Mouse (Mus musculus): ENCODE data around the gene Ifitm1. TPM values are rescaled to one million over a fixed set of nuclear protein-coding genes. Genes with fewer than 3 reads are reported as not detected.
"Not testable (repeated sequence)": the region's sequence is repeated elsewhere in the genome, so short reads cannot be mapped to it uniquely, and the experiment has no call there.

Gene Ifitm1
- total RNA-seq, 4 experiments from 2014 or later, result 1.6 to 6.3 (median 5.0) TPM

DNA sequence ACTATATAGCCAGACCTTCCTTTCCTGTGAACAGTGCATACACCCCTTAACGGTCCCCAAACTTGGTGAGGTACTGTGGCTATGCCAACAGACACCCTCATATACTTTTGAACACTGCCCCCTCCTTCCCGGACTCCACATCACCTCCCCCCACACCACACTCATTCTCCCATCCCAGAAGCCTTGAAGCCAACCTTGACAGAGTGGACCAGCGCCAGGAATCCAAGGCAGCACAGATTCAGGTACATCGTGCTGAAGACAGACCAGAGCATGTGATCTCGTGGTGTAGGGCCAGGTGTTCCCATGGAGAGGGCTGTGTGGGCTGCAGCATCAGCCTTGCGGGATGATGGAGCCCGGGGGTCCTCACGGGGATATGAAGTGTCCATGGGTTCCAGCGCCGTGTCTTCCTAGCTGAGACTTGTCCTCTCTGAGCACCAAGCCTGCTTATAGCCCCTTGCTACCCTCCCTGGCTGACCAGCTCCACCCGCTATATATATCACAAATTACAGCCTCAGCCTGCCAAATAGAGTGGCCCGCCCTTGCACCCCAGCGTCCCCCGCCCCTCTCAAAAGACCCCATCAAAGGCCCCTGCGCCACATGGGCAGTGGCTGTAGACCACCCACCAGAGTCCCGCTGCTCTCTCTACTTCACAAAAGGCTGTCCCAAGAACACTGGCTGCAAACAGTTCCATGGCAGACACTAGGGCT is 17.0 kb upstream of the Ifitm1 start, which contains the start of gene Ifitm5:
Ifitm5 (minus strand) TSS at position 468 of the 707 bp plus-strand sequence.
- DNase-seq (ENCODE audit: low spot score), result no peak

DNA sequence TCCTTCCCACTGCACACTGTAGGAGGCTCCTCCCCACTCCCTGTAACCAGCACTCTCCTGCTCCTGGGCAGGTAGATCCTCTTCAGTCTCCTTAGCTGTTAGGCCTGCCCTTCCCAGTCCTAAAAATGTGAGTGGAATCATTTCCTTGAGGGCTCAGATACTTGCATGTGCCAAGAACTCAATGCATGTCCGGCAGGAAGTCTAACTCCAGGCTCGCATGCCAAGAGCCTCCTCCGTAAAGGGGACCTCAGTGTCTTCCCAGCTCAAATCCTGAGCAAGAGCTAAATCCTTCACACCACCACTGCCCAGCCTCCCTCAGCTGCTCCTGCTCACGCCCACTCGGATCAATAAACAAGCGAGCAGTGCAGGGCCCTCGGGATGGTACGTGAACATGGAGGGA is 16.0 kb upstream of the Ifitm1 start:
- DNase-seq (ENCODE audit: low spot score), result peak; percentile 71

DNA sequence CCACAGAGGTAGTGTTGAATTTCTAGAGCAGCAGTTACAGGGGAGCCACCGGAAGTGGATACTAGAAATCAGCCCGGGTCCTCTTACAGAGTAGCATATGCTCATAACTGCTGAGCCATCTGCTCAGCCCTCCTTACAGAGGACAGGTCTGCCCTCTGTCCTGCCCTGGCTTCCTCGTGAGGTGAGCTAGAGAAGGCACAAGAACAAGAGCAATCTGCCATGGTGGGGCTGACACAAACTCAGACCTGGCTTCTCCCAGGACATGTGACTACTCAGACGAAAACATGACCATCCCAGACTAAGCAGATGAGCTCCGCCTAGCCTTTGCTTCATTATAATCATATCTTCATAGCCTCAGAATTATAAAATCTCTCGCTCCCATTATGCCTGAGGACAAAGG is 15.3 kb upstream of the Ifitm1 start:
- no peak for DNase-seq (ENCODE audit: low spot score)

DNA sequence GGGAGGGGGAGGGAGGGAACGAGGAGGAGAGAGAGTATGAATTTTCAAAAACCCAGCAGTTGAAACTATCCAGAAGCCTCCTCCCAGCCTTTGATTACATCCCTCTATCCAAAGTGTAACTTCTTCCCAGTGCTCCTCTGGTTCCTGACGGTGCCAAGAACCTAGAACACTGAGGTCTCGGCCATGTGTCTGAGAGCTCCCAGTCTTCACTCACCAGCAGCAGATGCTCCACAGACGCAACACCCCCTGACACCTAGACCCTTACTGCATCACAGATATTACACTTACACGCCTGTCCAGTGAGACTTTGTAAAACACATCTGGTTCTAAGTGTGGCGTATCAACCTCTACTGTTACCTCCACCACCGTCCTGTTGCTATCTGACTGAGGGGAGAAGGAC is 14.6 kb upstream of the Ifitm1 start:
- DNase-seq (ENCODE audit: low spot score), result no peak

DNA sequence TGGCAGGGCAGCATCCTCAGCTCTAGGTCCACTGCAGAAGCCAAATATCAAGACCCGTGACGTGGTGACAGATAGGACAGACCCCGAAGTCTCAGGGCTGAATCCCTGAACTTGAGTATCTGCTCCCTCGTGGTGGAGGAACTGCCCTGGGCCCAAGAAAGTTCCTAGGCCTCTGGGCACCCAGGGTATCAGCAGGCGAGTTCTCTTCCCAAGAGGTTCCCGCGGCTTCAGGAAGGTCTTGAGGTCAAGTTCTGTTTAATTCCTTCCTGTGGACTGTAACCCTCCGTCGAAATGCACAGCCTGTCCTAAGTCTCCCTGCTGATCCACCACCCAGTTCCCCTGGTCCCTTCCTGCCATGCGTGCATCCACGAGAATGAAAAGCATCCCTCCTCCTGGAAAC is 13.9 kb upstream of the Ifitm1 start:
- DNase-seq (ENCODE audit: low spot score), result no peak

DNA sequence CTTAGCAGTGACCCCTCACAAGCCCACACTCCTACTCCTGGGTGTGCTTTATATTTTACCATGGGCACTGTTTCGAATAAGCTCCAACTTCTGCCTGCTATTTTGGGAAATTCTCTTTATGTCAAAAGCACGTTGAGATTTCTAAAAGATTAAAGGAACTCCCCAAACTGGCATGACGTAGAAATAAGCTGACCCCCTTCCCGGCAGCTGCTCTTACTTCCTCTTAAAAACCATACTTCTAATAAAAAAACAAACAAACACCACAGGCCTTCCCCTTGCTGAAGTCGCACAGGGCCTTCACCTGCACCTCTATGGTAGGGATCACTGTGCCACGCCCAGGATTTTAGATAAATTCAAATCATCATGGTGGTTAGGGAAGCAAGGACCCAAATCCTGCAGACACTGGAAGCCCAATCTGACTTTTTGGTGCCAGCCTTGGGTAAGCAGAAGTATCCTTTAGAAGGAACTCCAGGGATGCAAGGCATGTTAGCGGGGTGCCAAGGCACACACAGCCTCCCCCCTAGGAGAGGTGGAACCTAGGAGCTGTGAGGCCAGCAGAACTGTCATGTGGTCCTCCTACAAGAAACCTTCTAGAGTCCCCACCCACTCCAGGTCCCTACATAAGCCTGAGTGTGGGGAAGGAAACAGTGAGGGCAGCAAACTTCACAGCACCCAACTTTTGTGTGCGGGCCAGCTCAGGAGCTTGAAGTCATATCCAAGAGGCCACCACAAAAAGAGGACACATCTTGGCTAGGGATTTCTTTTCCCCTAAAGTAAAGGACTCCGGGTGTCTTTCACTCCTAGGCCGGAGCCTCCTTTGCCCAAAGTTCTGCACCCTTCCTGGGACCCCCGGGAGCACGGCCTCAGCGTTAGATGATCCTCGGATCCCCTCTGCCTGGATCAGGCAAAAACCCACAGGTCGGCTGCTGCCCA is 13.0 kb upstream of the Ifitm1 start:
- DNase-seq (ENCODE audit: low spot score), result no peak

DNA sequence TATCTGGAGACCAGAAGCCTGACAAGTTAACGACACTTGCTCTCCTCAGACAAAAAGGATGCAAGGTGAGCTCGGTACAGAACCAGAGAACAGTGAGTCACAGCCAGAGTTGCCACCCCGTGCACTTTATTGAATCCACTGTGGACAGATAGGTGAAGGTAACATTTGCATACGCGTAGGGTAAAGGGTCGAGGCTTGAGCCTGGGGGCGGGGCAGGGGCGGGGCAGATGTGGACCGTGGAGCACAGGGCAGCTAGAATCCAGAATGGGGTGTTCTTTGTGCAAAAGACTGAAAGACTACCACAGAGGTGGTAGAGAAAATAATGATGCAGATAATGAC is 12.3 kb upstream of the Ifitm1 start:
- no peak for DNase-seq (ENCODE audit: low spot score)

DNA sequence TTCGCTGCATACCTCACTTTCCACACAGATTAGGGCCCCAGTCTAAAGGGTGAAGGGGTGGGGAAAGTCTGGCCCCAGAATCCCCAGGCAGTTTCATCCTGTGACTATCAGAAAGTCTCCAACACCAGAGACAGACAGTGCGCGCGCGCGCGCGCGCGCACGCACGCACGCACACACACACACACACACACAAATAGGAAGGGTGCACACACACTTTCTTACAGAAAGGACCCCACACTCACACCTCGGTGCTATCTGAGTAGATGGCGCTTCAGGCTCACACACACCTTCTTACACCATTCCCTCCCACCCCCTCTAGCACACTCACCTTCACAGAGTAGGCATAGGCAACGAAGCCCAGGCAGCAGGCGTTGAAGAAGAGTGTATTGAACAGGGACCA is 11.7 kb upstream of the Ifitm1 start:
- no peak for DNase-seq (ENCODE audit: low spot score)

DNA sequence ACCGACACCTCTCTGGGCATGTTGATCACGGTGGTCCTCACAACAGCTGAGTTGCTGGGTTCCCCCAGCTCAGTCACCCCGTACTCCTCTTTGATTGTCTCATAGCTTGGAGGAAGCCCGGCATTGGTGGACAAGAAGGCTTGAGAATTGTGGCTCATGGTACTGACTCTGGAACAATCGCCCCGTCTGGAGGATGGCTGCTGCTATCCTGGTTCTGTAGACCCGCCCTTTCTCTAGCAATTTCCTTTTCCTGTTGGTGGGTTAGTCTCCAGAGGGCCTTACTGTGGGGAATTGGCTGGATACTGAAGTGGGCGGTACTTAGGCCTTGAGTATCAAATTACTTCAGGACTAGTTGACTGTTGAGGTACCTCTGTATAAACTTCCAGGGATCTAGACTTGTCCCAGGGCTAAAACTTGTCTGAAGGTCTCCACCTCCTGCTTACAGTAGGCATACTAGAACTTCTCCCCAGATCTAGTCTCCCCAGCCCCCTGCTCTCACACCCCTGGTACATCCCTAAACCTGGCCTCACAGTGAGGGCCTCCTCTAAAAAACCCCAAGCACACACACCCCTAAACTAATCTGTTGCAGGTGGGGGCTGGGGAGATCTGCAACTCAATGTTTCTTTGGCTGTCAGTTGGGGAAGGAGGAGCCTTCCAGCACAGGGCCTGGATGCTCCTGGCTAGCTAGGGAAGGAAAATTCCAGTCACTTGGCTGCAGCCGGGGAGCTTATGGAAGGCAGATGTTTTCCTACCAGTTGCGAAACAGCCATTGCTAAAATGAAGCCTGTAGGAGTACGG is 11.1 kb upstream of the Ifitm1 start, which contains the start of the genes Gm45717 and Ifitm2:
Gm45717 (minus strand) TSS at position 180 of the 798 bp plus-strand sequence.
Ifitm2 (minus strand) TSS at position 230 of the 798 bp plus-strand sequence.
- DNase-seq (ENCODE audit: low spot score), result peak; percentile 97

DNA sequence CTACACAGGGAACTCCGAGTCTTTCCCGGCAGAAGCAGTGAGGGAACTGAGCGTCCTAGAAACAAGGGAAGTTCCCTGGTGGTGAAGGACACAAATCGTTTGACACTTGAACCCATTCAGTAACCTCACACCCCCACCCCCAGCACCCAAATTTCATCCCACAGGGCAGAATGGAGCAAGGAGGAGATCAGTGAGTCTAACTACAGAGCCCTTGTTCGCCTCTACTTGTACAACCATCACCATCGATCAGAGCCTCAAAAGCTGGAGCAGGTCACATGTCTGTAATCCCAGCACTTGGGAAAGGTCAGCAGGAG is 10.5 kb upstream of the Ifitm1 start:
- no peak for DNase-seq (ENCODE audit: low spot score)

DNA sequence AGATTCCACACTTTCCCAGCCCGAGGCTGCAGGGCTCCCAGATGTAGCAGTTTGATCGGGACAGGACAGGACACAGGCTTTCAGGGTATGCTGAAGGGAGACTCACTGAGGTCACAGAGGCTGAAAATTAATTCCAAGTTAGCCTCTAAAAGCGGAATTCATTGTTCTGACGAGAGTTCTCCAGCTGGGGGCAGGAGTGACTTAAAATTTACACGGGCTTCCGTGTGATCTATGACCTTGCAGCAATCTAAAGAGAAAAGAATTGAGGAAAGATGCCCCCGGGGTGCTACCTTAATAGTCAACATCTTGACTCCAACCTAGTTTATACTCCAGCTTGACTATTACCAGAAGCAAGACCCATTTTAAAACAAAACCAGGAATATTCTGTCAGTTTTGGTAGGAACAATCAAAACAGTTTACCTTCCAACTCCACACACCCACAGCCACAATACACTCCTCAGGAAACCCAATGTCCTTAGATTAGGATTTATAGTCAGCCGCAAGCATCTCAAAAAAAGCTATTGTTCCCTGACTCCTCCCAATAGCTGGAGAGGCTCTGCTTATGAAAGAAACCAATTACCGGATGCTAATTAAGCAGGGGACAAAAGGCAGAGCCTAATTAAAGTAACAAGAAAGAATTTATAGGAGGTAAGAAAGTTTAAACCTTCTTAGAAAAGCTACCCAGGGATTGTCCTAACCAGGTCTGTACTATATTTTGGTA is 7.7 kb upstream of the Ifitm1 start:
- peak; percentile 74 for DNase-seq (ENCODE audit: low spot score)

DNA sequence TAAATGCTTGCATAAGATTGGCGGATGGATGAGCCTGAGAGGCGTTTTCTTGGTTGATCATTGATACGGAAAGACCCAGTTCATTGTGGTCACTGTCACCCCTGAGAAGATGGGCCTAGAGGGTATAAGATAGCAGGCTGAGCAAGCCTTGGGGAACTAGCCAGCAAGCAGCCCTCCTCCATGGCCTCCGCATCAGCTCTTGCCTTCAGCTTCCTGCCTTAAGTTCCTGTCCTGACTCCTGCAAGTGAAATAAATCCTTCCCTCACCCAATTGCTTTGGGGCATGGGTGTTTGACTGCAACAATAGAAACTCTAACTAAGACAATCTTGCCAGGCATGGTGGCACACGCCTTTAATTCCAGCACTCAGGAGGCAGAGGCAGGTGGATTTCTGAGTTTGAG is 7.0 kb upstream of the Ifitm1 start:
- no peak for DNase-seq (ENCODE audit: low spot score)

DNA sequence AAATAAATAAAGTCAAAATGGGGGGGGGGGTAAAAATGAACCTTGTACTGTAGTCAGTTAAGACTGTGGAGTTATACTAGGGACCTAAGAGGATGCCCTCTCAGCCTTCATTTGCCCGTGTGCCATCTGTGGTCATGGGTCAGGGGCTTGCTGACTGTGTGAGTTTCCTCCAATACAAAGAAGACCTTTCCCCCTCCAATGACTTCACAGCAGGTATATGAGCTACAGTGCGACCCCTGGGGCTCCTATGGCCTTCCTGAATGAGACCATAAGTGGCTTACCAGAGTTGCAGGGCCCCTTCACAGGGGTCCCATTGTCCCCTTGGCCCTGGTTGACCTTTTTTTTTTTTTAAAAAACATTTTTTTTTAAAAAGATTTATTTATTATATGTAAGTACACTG is 5.6 kb upstream of the Ifitm1 start:
- DNase-seq (ENCODE audit: low spot score), result no peak

DNA sequence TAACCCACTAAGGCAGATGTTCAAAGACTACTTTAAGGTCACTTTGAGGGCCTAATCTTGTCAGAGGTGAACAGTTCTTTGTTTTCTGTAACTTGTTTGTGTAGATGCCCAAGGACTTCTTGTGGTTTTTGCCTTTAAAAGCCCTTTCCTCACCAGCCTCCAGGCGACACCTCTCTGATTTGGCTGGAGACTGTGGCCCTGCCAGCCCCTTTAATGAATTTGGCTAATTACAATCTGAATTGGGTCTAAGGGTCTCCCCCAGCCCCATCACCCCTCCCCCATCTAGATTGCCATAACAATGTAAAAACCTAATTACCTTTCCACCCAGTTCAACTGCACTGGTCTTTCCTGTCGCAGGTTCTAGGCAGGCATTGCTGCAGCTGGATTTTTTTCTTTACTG is 4.3 kb upstream of the Ifitm1 start:
- DNase-seq (ENCODE audit: low spot score), result no peak

DNA sequence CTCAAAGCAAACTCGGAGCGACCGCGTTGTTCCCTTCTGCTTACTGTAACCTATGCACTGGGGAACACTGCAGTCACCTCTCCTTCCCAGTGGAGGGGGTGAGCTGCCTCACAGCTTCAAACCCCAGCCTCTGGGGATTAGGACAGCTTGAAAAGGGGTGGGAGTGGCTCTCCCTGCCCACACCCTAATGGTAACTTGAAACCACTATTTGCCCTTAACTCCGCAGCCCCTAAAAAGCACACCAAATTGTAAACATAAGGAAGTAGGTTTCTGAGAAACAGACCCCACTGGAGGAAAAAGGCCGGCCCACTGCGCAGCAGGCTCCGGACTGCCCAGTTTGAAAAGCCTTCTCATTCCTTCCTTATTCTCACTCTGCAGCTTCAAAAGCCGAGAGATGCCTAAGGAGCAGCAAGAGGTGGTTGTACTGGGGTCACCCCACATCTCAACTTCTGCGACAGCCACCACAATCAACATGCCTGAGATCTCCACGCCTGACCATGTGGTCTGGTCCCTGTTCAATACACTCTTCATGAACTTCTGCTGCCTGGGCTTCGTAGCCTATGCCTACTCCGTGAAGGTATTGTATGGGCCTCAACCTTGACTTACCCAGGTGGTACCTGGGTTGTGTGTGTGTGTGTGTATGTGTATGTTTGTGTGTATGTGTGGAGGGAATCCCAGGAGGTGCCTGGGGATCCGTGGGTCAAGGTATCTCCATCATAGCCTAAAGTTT is 1.0 kb downstream of the Ifitm1 start:
- DNase-seq (ENCODE audit: low spot score), result no peak

DNA sequence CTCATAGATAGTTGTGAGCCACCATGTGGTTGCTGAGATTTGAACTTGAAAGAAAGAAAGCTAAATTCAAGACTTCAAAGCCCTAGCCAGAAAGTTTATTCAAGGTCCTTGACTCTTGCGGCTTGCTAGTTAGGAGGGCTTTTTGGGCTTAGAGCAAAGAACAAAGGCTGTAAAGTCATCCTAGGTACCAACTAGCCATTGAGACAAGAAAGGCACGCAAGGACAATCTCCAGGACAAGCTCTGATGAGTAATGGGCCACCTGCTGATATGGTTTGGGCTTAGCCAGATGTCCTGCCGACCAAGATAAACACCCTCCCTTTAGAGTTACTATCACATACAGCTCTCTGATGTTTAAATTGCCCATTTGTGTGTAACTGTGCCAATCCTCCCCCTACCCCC is 1.7 kb downstream of the Ifitm1 start:
- not testable (repeated sequence) for DNase-seq (ENCODE audit: low spot score)

DNA sequence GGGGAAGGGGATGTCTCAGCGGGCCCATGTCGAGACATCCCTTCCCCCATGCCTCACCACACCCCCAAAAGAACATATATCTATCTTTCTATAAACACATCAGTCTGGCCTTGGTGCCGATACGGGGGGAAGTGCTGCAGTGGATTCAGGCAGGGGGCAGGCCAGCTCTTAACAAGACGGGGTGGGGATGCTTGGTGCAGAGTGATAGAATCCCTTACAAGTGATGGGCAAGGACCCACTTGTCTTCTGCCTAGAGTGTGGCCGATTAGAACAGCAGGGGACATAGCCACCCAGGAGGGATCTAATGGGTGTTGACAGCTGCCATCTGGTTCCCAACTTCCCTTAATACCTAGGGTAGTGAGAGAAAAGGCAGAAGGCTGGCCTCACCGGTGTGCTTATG is 3.9 kb downstream of the Ifitm1 start:
- DNase-seq (ENCODE audit: low spot score), result no peak

DNA sequence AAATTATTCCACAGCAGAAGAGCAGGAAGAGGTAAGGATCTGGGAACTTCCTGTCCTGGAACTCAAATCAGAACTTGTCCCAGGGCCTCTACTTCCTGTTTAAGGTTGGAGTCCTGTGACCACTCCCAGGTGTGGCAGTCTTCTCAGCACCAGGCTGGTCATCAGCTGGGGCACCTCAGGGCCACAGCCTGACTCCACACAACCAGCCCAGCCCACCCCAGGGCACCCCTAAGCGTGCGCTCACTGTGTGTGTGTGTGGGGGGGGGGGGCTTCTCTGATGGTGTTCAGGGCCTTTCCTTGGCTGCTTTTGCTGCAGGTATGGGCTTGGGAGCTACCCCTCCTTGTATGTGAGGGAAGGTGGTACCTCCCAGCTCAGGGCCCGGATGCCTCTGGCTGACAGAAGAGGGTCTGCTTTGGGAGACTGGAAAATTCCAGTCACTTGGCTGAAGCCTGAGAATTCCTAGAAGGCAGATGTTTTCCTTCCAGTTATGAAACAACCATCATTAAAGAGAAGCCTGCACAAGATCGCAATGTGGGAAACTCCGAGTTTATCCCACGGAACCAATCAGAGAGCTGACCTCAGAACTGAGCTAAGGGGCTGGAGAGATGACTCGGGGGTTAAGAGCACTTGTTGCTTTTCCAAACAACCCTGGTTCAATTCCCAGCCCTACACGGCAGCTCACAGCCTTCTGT is 4.6 kb downstream of the Ifitm1 start:
- DNase-seq (ENCODE audit: low spot score), result peak; percentile 56

DNA sequence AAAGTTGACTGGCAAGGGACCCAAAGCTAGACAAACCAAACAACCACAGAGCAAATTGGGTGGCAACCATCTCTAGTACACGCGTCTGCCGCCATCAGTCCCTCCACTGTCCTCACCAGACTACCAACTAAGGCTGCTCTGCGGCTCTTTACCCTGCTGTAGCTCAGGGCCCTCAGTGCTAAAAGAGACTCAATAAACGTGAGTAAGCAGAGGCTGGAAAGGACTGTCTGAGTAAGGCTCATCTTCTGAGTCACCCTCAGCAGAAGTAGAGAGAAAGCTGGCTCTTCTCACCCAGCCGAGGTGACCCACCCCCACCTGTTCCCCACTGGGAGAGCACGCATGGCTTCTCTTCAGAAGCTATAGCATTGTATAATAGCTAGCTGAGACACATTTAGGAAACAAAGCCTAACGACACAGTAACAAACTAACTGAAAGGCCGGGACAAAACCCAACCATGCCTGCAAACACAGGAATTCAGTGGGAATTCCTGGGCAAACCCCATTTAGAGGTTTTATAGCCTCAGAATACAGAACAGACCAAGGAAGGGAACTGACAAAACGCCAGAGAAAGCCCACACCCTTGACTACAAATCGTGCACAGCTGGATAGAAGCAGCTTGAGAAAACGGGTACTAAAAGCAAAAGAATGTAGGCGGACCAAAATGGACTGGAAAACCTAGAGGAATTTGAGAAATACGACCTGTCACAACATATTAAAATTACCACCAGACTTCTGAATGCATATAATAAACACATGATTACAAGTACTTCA is 6.6 kb downstream of the Ifitm1 start:
- DNase-seq (ENCODE audit: low spot score), result no peak
